Mouse (Mus musculus): ENCODE results near the gene Plek.

Plek gene

DNA sequence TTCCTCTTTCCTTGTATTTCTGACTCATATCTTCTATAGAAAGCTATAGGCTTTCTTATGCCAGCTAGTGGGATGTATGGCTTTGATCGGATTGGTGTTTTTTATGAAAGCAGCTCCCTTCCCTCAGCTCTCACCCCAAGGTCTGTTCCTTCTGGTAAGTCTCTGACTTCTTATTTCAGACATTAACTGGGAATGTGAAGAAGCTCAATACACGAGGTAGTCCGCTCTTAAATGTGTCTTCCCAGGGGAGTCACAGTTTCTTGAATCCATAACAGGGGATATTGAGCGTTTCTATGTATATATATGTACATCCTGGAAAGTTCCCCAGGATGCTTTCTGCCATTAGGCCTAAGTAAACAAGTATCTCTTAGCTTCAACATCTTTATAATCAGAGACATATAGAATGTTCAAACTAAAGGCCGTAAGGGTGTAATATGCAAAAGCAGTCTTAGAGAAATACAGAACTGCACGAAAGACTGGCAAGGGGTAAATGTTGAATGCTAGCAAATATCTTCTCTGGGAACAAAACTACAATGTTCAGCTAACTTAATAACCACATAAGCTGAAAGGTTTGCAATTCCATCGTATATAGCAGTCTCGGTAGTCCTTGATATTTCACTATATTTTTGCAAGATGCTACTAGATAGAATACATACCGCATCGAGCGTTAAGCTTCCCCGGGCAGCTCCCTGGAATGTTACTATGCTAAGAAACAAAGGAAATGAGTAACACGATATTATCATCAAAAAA is 101.8 kb downstream of the Plek start:
- no peak for DNase-seq (ENCODE audit: low read depth, low spot score)

DNA sequence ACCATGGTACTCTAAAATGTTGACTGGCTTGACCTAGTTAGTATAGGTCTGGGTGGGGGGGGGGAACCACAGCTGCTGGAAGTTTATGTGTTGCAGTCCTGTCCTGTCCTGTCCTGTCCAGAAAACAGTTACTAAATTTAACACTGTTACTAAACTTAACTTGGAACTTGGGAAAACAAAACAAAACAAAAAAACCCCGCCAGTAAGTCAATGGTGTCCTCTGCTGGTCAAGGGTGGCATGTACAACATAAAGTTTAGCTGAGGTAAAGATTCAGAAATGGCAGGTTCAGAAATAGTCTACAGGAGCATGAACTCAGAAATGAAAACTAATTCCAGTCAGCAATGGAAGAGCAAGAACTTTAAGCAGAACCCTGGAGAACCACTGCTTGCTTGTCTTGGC is 103.4 kb downstream of the Plek start:
- no peak for DNase-seq (ENCODE audit: low read depth, low spot score)

DNA sequence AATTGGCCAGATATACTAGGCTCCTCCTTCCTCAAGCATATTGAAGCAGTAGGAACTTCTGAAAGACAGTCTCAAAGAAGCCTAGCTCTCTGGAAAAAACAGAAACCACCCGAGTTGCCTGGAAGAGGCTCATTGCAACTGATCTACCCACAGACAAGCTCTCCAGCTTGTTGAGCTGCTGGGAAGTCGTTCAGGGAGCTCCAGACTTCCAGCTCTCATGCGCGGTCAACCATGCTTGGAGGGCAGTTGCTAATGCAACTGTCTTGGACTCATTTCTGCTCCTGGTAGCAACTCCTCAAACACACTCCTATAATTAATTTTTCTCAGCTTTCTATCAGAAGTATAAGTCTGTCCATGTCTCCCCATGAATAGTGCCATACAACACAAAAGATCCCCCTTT is 109.2 kb downstream of the Plek start:
- no peak for DNase-seq (ENCODE audit: low read depth, low spot score)

GRCm38 (mm10) chr11:16941973-16942452 is 110.2 kb downstream of the Plek start:
- DNase-seq (ENCODE audit: low read depth, low spot score), result no peak

DNA sequence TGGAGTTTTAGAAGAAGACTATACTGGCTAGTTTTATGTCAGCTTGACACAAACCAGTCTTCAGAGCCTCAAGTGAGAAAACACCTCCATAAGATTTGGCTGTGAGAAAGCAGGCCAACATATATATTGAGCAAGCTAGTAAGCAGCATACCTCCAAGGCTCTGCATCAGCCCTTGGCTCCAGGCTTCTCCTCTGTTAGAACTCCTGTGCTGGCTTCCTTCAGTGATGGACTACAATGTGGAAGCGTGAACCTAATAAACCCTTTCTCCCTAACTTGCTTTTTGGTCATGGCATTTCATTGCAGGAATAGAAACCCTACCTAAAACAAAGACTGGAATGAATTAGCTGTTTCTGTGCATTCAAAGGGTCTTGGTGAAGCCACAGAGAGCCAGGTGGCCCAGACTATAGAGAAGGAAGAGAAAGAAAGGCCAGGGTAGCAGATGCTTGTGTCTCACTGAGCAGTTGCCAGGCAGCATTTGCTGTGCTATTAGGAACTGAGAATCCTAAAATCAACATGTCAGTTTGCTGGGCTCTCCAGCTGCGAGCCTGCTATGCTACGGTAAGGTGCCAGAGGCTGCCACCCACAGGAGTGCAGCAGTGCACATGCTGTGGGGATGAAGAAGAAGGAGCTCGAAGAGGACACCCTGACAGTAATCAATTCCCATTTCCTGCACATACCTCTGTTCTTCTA is 110.9 kb downstream of the Plek start:
- no peak for DNase-seq (ENCODE audit: low read depth, low spot score)

- DNase-seq (ENCODE audit: low read depth, low spot score), result no peak
These were observed 116.5 kb downstream of the Plek start for GRCm38 (mm10) chr11:16935577-16936236.

GRCm38 (mm10) chr11:16932159-16932558 is 120.0 kb downstream of the Plek start:
- DNase-seq (ENCODE audit: low read depth, low spot score), result no peak

Data from brain, embryonic 18.5 days (tissue).